Mouse (Mus musculus): Measurements from ENCODE around the gene Tnr. TPM values are rescaled to one million over a fixed set of nuclear protein-coding genes. Genes with fewer than 3 reads are reported as not detected.
A peak's percentile ranks its signal among the peaks of the same experiment; 100 is the strongest.

Tnr gene
- total RNA-seq, 2 experiments from 2014 or later, result 112 TPM

GRCm38 (mm10) chr1:159747969-159748368 lies 224.4 kb downstream of the Tnr start:
- intact Hi-C loops (cut with DNase I), result no loop called here
- no peak for DNase-seq (ENCODE audit: extremely low spot score in 1 of 2, low spot score in 2 of 2)

- no peak for DNase-seq (ENCODE audit: extremely low spot score in 1 of 2, low spot score in 2 of 2)
- intact Hi-C loops (cut with DNase I), result no loop called here
Observed at GRCm38 (mm10) chr1:159750411-159750810, 226.8 kb downstream of the Tnr start.

DNA sequence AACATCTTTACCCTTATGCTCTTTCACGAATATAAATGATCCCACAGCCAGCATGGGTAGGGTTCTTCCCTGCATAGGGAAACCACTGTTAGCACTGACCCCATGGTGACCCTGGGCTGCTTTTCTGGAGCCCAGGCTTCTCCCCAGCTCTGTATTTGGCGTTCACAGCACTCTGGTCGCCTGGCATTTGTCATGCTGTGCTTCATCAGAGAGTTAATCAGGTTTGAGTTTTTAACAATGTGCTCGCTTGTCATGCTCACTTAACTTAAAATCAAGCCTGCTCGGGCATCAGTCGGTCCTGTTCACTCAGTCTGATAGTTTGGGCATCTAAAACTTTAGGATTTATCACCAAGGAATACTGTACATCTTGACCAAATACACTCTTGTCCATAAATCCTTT lies 227.3 kb downstream of the Tnr start:
- DNase-seq (ENCODE audit: extremely low spot score in 1 of 2, low spot score in 2 of 2), result no peak
- intact Hi-C loops (cut with DNase I), result no loop called here

DNA sequence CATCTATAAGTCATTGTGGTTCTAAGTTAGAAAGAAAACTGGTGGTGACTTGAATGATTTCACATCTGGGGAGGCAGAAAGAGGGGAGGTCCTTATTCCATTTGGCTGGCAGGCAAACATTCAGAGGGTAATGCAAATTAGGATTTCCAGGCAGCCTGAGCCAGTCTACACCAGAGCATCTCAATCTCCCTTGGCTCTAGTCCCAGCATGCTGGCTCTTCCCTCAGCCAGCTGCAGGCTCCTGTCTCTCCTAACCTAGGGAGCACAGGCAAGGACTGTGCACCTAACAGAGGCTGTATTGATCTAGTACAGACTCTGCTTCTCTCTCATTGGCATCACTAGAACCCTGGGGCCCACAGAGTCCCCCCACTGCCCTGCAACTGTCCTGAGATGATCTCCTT lies 237.4 kb downstream of the Tnr start:
- intact Hi-C loops (cut with DNase I), result no loop called here
- peak; percentile 53 to 64 for DNase-seq (ENCODE audit: extremely low spot score in 1 of 2, low spot score in 2 of 2)

DNA sequence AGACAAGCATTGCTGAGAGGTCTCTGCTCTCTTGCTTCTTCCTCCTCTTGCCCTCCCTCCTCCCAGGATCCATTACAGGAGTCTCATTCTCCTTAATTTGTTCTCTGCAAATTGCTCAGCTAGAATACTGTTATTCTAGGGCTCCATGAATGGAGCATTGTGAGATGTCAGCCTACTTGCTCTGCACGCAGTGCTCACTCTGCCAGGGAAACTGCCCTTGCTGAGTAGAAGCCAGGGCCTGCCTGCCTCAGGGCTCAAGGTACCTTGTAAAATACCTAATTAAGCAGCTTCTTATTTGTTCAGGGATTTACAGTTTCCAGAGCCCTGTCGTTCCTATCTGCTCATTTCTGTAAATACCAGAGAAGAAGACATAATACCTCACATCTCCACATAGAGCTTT lies 240.3 kb downstream of the Tnr start:
- no peak for DNase-seq (ENCODE audit: extremely low spot score in 1 of 2, low spot score in 2 of 2)
- intact Hi-C loops (cut with DNase I), result no loop called here

GRCm38 (mm10) chr1:159764897-159765296 lies 241.3 kb downstream of the Tnr start:
- intact Hi-C loops (cut with DNase I), result no loop called here
- no peak for DNase-seq (ENCODE audit: extremely low spot score in 1 of 2, low spot score in 2 of 2)

- intact Hi-C loops (cut with DNase I), result no loop called here
- no peak for DNase-seq (ENCODE audit: extremely low spot score in 1 of 2, low spot score in 2 of 2)
Observed at GRCm38 (mm10) chr1:159769948-159770347, 246.4 kb downstream of the Tnr start.

DNA sequence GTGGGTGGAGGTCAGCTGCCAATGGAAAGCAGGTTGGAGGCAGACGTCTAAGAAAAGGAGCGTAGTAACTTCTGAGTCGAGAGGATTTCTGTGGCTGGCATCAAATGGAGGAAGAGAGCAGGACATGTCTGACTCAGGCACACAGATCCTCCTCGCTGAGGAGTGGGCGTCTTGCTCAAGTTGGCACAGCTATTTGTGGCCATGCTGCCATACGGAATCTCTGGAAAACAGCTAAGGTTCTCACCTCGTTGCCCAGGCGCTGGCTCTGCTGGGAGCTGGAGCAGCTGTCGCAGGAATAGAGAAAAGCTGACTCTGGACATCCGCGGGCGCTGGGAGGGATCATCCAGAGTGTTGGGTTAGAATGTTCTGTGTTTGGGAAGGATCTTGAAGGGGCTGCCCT lies 250.1 kb downstream of the Tnr start:
- peak; percentile 47 to 49 for DNase-seq (ENCODE audit: extremely low spot score in 1 of 2, low spot score in 2 of 2)
- intact Hi-C loops (cut with DNase I), result no loop called here

- intact Hi-C loops (cut with DNase I), result no loop called here
- DNase-seq (ENCODE audit: extremely low spot score in 1 of 2, low spot score in 2 of 2), result no peak
Observed at GRCm38 (mm10) chr1:159775168-159775567, 251.6 kb downstream of the Tnr start.

DNA sequence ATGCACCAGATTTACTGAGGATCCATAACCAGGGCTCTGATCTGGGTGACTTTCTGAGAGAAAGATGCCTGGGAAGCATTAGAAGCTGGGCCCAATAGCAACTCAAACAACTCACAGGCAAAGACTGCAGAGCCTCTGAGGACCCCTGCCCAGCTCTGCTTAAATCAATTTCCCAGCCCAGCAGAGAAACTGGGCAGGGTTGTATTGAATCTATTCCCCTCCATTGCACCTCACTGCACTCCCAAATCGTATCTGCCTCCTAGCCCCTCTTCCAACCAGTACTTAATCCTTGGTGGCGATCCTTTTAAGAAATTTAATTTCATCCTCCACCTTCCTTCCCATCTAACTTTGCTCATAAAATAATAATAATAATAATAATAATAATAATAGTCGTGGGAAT lies 253.5 kb downstream of the Tnr start:
- intact Hi-C loops (cut with DNase I), result no loop called here
- no peak for DNase-seq (ENCODE audit: extremely low spot score in 1 of 2, low spot score in 2 of 2)

GRCm38 (mm10) chr1:159779424-159779823 lies 255.9 kb downstream of the Tnr start:
- no peak for DNase-seq (ENCODE audit: extremely low spot score in 1 of 2, low spot score in 2 of 2)
- intact Hi-C loops (cut with DNase I), result no loop called here

DNA sequence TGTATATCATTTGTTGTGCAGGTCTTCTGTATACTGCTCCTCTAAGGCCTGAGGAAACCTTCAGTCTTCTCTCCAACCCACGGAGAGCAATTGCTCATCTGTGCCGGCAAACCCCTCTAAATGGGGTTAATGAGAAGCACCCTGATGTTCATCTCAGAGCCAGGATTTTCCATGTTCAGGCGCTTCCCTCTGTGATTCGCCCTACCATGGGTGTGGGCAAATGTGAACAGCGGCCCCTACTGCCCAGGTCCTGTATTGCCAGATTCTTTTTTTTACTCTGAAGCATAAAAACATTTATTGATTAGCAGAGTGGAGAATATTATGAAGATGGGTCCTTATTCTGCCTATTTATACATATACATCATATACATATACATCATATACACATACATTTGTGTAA lies 260.3 kb downstream of the Tnr start:
- intact Hi-C loops (cut with DNase I), result loop anchor here (10.0 kb wide), 1 partner anchor 389 kb away; no protein-coding TSS in a partner anchor

DNA sequence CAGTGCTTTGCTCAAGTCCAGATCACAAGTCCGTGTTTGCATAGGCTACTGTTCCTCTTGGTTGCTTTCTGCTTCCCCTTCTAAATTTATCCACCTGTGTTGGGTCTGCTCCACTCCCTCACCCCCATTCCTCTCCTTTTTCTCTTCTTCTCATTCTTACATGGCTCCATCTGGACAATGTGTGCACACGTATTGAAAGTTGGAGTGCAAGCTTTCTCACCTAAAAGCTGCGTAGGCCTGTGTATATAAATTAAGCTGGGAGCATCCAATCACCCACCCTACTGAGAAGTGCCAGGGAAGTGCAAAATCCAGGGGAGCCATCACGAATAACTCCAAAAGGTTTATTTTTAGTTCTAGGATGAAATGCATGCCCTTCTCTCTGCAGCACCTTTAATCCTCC lies 264.7 kb downstream of the Tnr start:
- intact Hi-C loops (cut with DNase I), result loop anchor here (10.0 kb wide), 1 partner anchor 394 kb away; no protein-coding TSS in a partner anchor
- no peak for DNase-seq (ENCODE audit: extremely low spot score in 1 of 2, low spot score in 2 of 2)

More for the DNA sequence above, 260.3 kb downstream of the Tnr start:
- peak in 1 of 2 experiments; percentile 27 for DNase-seq (ENCODE audit: extremely low spot score in 1 of 2, low spot score in 2 of 2)

DNA sequence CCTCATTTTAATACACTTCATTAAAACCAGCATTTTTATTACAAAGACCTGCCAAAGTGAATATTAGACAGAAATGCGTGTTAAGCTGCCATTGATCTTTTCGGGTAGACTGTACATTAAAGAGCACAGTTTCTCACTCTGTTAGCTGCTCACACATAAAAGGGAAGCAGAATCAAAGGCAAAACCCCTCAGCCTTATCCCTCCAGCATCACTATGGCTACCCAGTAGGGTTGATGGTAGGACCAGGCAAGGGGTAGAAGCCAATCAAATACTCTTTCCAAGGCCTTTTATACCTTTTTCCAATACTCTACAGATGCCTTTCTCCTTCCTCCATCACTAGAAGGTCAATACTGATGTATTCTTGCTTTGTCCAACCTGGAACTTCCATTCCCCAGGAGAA lies 269.0 kb downstream of the Tnr start:
- intact Hi-C loops (cut with DNase I), result no loop called here
- no peak for DNase-seq (ENCODE audit: extremely low spot score in 1 of 2, low spot score in 2 of 2)

DNA sequence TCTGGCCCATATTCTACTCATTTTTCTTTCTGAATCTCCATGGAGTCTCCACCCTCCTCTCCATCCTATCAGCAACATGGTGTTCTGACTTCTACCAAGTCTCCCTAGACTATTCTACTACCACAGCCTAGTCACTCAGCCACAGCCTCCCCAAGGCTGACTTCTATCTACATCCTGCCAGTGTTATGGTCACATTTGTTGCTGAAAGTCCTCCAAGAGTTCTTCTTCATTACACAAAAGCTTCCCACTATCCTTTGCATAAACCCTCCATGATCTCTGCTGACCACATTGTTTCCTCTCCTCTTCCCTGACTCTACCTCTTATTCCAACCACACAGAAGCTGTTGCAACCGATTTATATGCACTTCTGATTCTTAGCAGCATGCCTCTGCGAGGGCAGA lies 272.5 kb downstream of the Tnr start:
- intact Hi-C loops (cut with DNase I), result no loop called here
- DNase-seq (ENCODE audit: extremely low spot score in 1 of 2, low spot score in 2 of 2), result no peak

DNA sequence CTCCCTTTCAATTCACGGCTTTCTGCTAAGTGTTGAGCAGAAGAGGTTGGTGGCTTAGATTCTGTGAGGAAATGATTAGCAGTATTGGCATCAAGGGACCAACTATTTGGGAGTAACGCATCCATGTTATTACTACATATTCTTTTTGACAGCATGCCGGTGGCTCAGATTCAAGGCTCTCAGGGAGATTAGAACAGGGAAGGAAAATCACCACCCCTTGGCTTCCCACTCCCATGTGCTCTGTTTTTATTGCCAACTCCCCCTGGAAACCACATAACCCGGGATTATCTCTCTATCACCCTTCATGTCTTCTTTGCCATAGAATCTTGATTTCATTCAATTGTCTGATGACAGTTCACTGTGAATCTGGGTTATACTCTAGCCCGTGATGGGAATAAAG lies 276.8 kb downstream of the Tnr start:
- DNase-seq (ENCODE audit: extremely low spot score in 1 of 2, low spot score in 2 of 2), result no peak
- intact Hi-C loops (cut with DNase I), result no loop called here

GRCm38 (mm10) chr1:159801753-159802152 lies 278.2 kb downstream of the Tnr start:
- intact Hi-C loops (cut with DNase I), result no loop called here
- no peak for DNase-seq (ENCODE audit: extremely low spot score in 1 of 2, low spot score in 2 of 2)

- intact Hi-C loops (cut with DNase I), result no loop called here
- DNase-seq (ENCODE audit: extremely low spot score in 1 of 2, low spot score in 2 of 2), result no peak
Observed at GRCm38 (mm10) chr1:159803711-159804110, 280.1 kb downstream of the Tnr start.

GRCm38 (mm10) chr1:159809493-159809892 lies 285.9 kb downstream of the Tnr start:
- DNase-seq (ENCODE audit: extremely low spot score in 1 of 2, low spot score in 2 of 2), result no peak
- intact Hi-C loops (cut with DNase I), result no loop called here

DNA sequence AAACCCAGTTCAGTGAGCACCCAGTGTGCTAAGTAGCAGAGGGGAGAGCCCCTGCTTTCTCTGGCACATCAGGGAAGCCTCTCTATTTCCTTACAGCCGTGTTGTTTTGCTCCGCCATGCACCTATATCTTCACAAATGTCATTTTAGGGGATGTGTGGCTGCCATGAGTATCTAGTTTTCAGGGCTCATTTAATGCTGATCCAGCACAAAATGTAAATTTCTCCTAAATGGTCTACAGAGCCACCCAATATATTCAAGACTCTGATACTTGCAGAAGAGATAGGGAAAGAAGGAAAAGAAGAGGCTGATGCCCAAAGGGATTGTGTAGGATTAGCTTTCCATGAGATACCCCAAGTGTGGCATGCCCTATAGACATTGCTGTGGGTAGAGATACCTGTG lies 288.2 kb downstream of the Tnr start:
- no peak for DNase-seq (ENCODE audit: extremely low spot score in 1 of 2, low spot score in 2 of 2)
- intact Hi-C loops (cut with DNase I), result no loop called here

- DNase-seq (ENCODE audit: extremely low spot score in 1 of 2, low spot score in 2 of 2), result peak in 1 of 2 experiments; percentile 45
- intact Hi-C loops (cut with DNase I), result no loop called here
Observed at GRCm38 (mm10) chr1:159812820-159813411, 289.3 kb downstream of the Tnr start.

Data from left cerebral cortex, postnatal 10 days (tissue).